Mouse (Mus musculus) hindbrain, embryonic 10.5 days (tissue): ENCODE measurements at regions not wholly inside any gene's neighbourhood (a gene's known extent, or its start where the extent isn't known, plus 50 kb on each side); places are given as distances from the start of the nearest gene placed in this dataset.

Experiments used
- DNase-seq: peaks from one replicate; pipeline ENCODE4 v3.0.0-alpha.2; 2017; ENCODE audit warnings: low spot score
- H3K27ac ChIP-seq: fragments of 300-500 bp; sonication (generic); 2 replicates; pipeline ENCODE4 v1.5.1; 2016; ENCODE audit warnings: mild to moderate bottlenecking, moderate library complexity
- H3K27me3 ChIP-seq: fragments of 300-500 bp; sonication (generic); 2 replicates; pipeline ENCODE4 v1.6.1; 2016; ENCODE audit warnings: mild to moderate bottlenecking; ENCODE audit not compliant: poor library complexity, insufficient read depth, severe bottlenecking
- H3K36me3 ChIP-seq: fragments of 300-500 bp; sonication (generic); 2 replicates; pipeline ENCODE4 v1.6.1; 2016; ENCODE audit warnings: mild to moderate bottlenecking, moderate library complexity
- H3K4me1 ChIP-seq: fragments of 300-500 bp; sonication (generic); replicated peaks from 2 replicates; pipeline ENCODE4 v1.6.1; 2016; ENCODE audit warnings: mild to moderate bottlenecking
- H3K4me3 ChIP-seq: fragments of 300-500 bp; sonication (generic); 2 replicates; pipeline ENCODE4 v1.5.1; 2016; ENCODE audit warnings: mild to moderate bottlenecking, moderate library complexity
- H3K9me3 ChIP-seq: fragments of 300-500 bp; sonication (generic); 2 replicates; pipeline ENCODE4 v1.6.1; 2016; ENCODE audit warnings: mild to moderate bottlenecking, moderate library complexity
- WGBS: fragments of 180-500 bp; shearing (Covaris S2); methylation state at CpG from one replicate; pipeline ENCODE4 v1.1.7; 2016; 5-methylcytosine and 5-hydroxymethylcytosine counted together

- 78% methylated on average over 3 of the region's 3 CpGs for WGBS
- no peaks in the 10 kb centered on the region for H3K36me3 ChIP-seq
- H3K27me3 ChIP-seq = no peaks in the 10 kb centered on the region
- H3K27ac ChIP-seq = no peak overlapping the region
- no peak overlapping the region for H3K4me3 ChIP-seq
- H3K9me3 ChIP-seq = no peaks in the 10 kb centered on the region
- H3K4me1 ChIP-seq = no peaks in the 10 kb centered on the region
- no peak for DNase-seq
These were observed 178.9 kb upstream of the Tecrl start for GRCm38 (mm10) chr5:83533901-83534300.

GRCm38 (mm10) chr5:83518661-83519060 is 163.7 kb upstream of the Tecrl start:
- 73% methylated on average over 1 of the region's 1 CpGs for WGBS
- no peaks in the 10 kb centered on the region for H3K9me3 ChIP-seq
- no peak for DNase-seq
- no peak overlapping the region for H3K27ac ChIP-seq
- H3K4me1 ChIP-seq = no peaks in the 10 kb centered on the region
- H3K36me3 ChIP-seq = no peaks in the 10 kb centered on the region
- no peak overlapping the region for H3K4me3 ChIP-seq
- H3K27me3 ChIP-seq = no peaks in the 10 kb centered on the region

GRCm38 (mm10) chr5:83484135-83484534 is 129.1 kb upstream of the Tecrl start:
- no peaks in the 10 kb centered on the region for H3K27me3 ChIP-seq
- H3K27ac ChIP-seq = no peak overlapping the region
- WGBS = 8% methylated on average over 1 of the region's 1 CpGs
- H3K4me3 ChIP-seq = no peak overlapping the region
- H3K9me3 ChIP-seq = no peaks in the 10 kb centered on the region
- H3K36me3 ChIP-seq = no peaks in the 10 kb centered on the region
- no peaks in the 10 kb centered on the region for H3K4me1 ChIP-seq
- DNase-seq = no peak

GRCm38 (mm10) chr5:83440259-83440658 is 85.3 kb upstream of the Tecrl start:
- Histone ChIP-seq H3K9me3 (no peaks in the 10 kb centered on the region), H3K4me3 (no peak overlapping the region), H3K27me3 (no peaks in the 10 kb centered on the region), H3K27ac (no peak overlapping the region), H3K36me3 (no peaks in the 10 kb centered on the region), H3K4me1 (no peaks in the 10 kb centered on the region)
- WGBS = 4% methylated on average over 3 of the region's 3 CpGs
- DNase-seq = peak; percentile 35

- H3K9me3 ChIP-seq = no peaks in the 10 kb centered on the region
- H3K36me3 ChIP-seq = no peaks in the 10 kb centered on the region
- H3K27ac ChIP-seq = no peak overlapping the region
- 84% methylated on average over 1 of the region's 1 CpGs for WGBS
- H3K4me1 ChIP-seq = no peaks in the 10 kb centered on the region
- H3K27me3 ChIP-seq = no peaks in the 10 kb centered on the region
- no peak for DNase-seq
- H3K4me3 ChIP-seq = no peak overlapping the region
These were observed 81.5 kb upstream of the Tecrl start for GRCm38 (mm10) chr5:83436510-83436909.

- Histone ChIP-seq H3K36me3 (no peaks in the 10 kb centered on the region), H3K27me3 (no peaks in the 10 kb centered on the region), H3K4me1 (no peaks in the 10 kb centered on the region), H3K27ac (no peak overlapping the region), H3K4me3 (no peak overlapping the region), H3K9me3 (no peaks in the 10 kb centered on the region)
- WGBS = 87% methylated on average over 5 of the region's 5 CpGs
- no peak for DNase-seq
These were observed 66.7 kb upstream of the Tecrl start for GRCm38 (mm10) chr5:83421708-83422107.

- Histone ChIP-seq H3K4me3 (no peak overlapping the region), H3K9me3 (no peaks in the 10 kb centered on the region), H3K36me3 (no peaks in the 10 kb centered on the region), H3K4me1 (no peaks in the 10 kb centered on the region), H3K27me3 (no peaks in the 10 kb centered on the region), H3K27ac (no peak overlapping the region)
- 93% methylated on average over 2 of the region's 2 CpGs for WGBS
- no peak for DNase-seq
These were observed 55.2 kb upstream of the Tecrl start for GRCm38 (mm10) chr5:83410221-83410620.

GRCm38 (mm10) chr5:83405266-83405954 is 50.4 kb upstream of the Tecrl start:
- Histone ChIP-seq H3K4me1 (no peaks in the 10 kb centered on the region), H3K4me3 (no peak overlapping the region), H3K27me3 (no peaks in the 10 kb centered on the region), H3K27ac (no peak overlapping the region), H3K9me3 (no peaks in the 10 kb centered on the region), H3K36me3 (no peaks in the 10 kb centered on the region)
- WGBS = 77% methylated on average over 4 of the region's 4 CpGs
- DNase-seq = no peak
